Mouse (Mus musculus) spleen, adult 2 months (tissue): Measurements from ENCODE around the gene Vamp2. TPM values are rescaled to one million over a fixed set of nuclear protein-coding genes. Genes with fewer than 3 reads are reported as not detected.

Experiments
- DNase-seq, 2 experiments: peaks; one replicate each; pipeline versions ENCODE4 v3.0.0 to v3.0.0-alpha.2; 2012 to 2021; ENCODE audit warnings: low spot score in 2 of 2, low read depth in 1 of 2
- H3K27ac ChIP-seq: fragments of 200-500 bp; 2 replicates; pipeline ENCODE4 v1.5.1; 2012; ENCODE audit warnings: low read length, inconsistent platforms; ENCODE audit not compliant: insufficient read depth
- H3K27me3 ChIP-seq: fragments of 200-500 bp; 2 replicates; pipeline ENCODE4 v1.6.1; 2012; ENCODE audit warnings: mild to moderate bottlenecking, moderate library complexity, low read length, inconsistent platforms; ENCODE audit not compliant: control insufficient read depth, insufficient read depth
- H3K36me3 ChIP-seq: fragments of 200-500 bp; 2 replicates; pipeline ENCODE4 v1.6.1; 2012; ENCODE audit warnings: mild to moderate bottlenecking, low read length, inconsistent platforms; ENCODE audit not compliant: control insufficient read depth, insufficient read depth
- H3K4me1 ChIP-seq: fragments of 200-500 bp; 2 replicates; pipeline ENCODE4 v1.6.1; 2011; ENCODE audit warnings: inconsistent platforms; ENCODE audit not compliant: control insufficient read depth, insufficient read depth, insufficient read length
- H3K4me3 ChIP-seq: fragments of 200-500 bp; 2 replicates; pipeline ENCODE4 v1.5.1; 2011; ENCODE audit warnings: mild to moderate bottlenecking, inconsistent platforms; ENCODE audit not compliant: insufficient read depth, insufficient read length; ENCODE audit errors: extremely low read depth
- CTCF ChIP-seq: fragments of 200-500 bp; IDR thresholded peaks from 2 replicates; pipeline ENCODE4 v1.5.1; 2011; ENCODE audit warnings: mild to moderate bottlenecking, inconsistent platforms; ENCODE audit not compliant: insufficient read depth, insufficient read length, insufficient replicate concordance; ENCODE audit errors: extremely low read depth
- POLR2A ChIP-seq: fragments of 200-500 bp; IDR thresholded peaks from 2 replicates; pipeline ENCODE4 v1.6.1; 2011; ENCODE audit warnings: low read depth, low read length, inconsistent platforms
- WGBS: fragments of 180-500 bp; shearing (Covaris S2); methylation state at CpG from one replicate; pipeline ENCODE4 v1.1.7; 2018; 5-methylcytosine and 5-hydroxymethylcytosine counted together
- polyA plus RNA-seq: library from polyadenylated mRNA; depleted of rRNA; stranded (reverse); fragments of >200 nt; gene quantifications from 2 replicates; pipeline ENCODE4 v1.2.3, GENCODE M21; 2012

Vamp2 gene
- polyA plus RNA-seq, 1 experiment = 94.2 TPM

DNA sequence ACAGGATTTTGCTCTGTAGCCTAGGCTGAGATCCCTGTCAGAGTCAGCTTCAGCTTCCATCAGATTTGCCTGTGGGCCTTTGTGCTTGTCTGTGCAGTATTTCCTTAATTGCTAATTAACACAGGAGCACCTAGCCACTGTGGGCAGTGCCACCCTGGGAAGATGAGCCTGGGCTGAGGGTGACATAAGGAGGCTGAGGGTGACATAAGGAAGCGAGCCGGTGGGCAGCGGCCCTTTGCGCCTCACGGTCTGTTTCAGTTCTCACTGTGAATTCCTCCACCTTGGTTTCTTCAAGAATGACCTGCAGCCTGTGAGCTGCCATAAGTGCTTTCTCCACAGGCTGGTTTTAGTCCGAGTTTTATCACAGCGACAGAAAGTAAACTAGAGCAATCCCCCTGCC is 6.7 kb upstream of the Vamp2 start:
- H3K4me1 ChIP-seq = peaks cover 9% of the 10 kb centered on the region; the same call in 1 of the 2 replicates
- no peaks in the 10 kb centered on the region for H3K27me3 ChIP-seq
- 65% methylated on average over 7 of the region's 7 CpGs for WGBS
- H3K27ac ChIP-seq = no peak overlapping the region
- no peak overlapping the region for H3K4me3 ChIP-seq
- H3K36me3 ChIP-seq = no peaks in the 10 kb centered on the region
- TF ChIP-seq CTCF (no peak), POLR2A (no peak)
- no peak for DNase-seq

GRCm38 (mm10) chr11:69085608-69086007 is 2.7 kb upstream of the Vamp2 start:
- H3K36me3 ChIP-seq = peaks cover 8% of the 10 kb centered on the region
- WGBS = 74% methylated on average over 6 of the region's 6 CpGs

DNA sequence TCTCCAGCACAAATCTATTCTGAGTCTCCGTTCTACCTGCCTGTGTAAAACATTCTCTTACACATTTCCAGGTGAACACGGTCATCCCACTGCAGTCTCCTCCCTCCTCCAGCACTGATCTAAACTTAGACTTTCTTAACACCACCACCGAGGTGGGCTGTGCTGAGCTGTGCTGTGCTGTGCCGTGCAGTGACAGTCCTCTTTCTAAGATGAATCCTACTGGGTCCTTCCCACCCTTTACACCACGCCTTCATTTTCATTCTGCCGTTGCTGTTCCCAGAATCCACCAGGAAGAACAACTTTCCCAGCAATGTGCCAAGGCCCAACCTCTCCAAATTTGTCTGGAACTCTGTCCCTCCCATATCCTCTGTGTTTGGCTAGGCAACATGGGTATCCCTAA is 1.9 kb upstream of the Vamp2 start:
- TF ChIP-seq CTCF = no peak
- peaks cover 11% of the 10 kb centered on the region; the same call in 1 of the 2 replicates for H3K4me1 ChIP-seq
- DNase-seq = no peak
- no peak overlapping the region for H3K4me3 ChIP-seq
- no peak overlapping the region for H3K27ac ChIP-seq
- H3K27me3 ChIP-seq = no peaks in the 10 kb centered on the region
- peaks cover 8% of the 10 kb centered on the region for H3K36me3 ChIP-seq
- WGBS = 82% methylated on average over 6 of the region's 6 CpGs

More at GRCm38 (mm10) chr11:69085608-69086007, 2.7 kb upstream of the Vamp2 start:
- Histone ChIP-seq H3K27ac (no peak overlapping the region), H3K4me1 (peaks cover 11% of the 10 kb centered on the region; the same call in 1 of the 2 replicates), H3K4me3 (no peak overlapping the region), H3K27me3 (no peaks in the 10 kb centered on the region)
- no peak for DNase-seq
- TF ChIP-seq CTCF (no peak), POLR2A (no peak)

GRCm38 (mm10) chr11:69087082-69087481 is 1.2 kb upstream of the Vamp2 start:
- 71% methylated on average over 4 of the region's 4 CpGs for WGBS
- TF ChIP-seq POLR2A (no peak), CTCF (no peak)
- peaks cover 8% of the 10 kb centered on the region for H3K36me3 ChIP-seq
- H3K4me3 ChIP-seq = no peak overlapping the region
- H3K27ac ChIP-seq = no peak overlapping the region
- H3K4me1 ChIP-seq = peaks cover 11% of the 10 kb centered on the region; the same call in 1 of the 2 replicates
- no peaks in the 10 kb centered on the region for H3K27me3 ChIP-seq
- DNase-seq = no peak

- WGBS = 73% methylated on average over 2 of the region's 2 CpGs
- no peak overlapping the region for H3K4me3 ChIP-seq
- H3K27me3 ChIP-seq = no peaks in the 10 kb centered on the region
- no peak for DNase-seq
- peaks cover 11% of the 10 kb centered on the region; the same call in 1 of the 2 replicates for H3K4me1 ChIP-seq
- no peak for TF ChIP-seq CTCF
- TF ChIP-seq POLR2A = no peak
- no peak overlapping the region for H3K27ac ChIP-seq
- peaks cover 8% of the 10 kb centered on the region for H3K36me3 ChIP-seq
Measured at GRCm38 (mm10) chr11:69087597-69087996, 693 bp upstream of the Vamp2 start.

GRCm38 (mm10) chr11:69088856-69089615 is 746 bp downstream of the Vamp2 start:
- peak overlapping the region; percentile 72 for H3K4me3 ChIP-seq
- peaks cover 8% of the 10 kb centered on the region for H3K36me3 ChIP-seq
- DNase-seq = no peak
- WGBS = 10% methylated on average over 25 of the region's 25 CpGs
- no peaks in the 10 kb centered on the region for H3K27me3 ChIP-seq
- H3K27ac ChIP-seq = peak overlapping the region; percentile 95
- TF ChIP-seq CTCF = no peak
- TF ChIP-seq POLR2A = no peak
- H3K4me1 ChIP-seq = peaks cover 11% of the 10 kb centered on the region; the same call in 1 of the 2 replicates
